Mouse (Mus musculus) stomach, postnatal 0 days (tissue): Measurements from ENCODE around the gene Camkk1.
A peak's percentile ranks its signal among the peaks of the same experiment; 100 is the strongest.

Source experiments
- CTCF ChIP-seq: IDR thresholded peaks from 2 replicates; pipeline ENCODE4 v1.5.1; 2016; ENCODE audit warnings: antibody characterized with exemption, low read depth, mild to moderate bottlenecking, moderate library complexity
- EP300 ChIP-seq: optimal IDR thresholded peaks from 2 replicates; pipeline ENCODE3; 2016; ENCODE audit warnings: antibody characterized with exemption

DNA sequence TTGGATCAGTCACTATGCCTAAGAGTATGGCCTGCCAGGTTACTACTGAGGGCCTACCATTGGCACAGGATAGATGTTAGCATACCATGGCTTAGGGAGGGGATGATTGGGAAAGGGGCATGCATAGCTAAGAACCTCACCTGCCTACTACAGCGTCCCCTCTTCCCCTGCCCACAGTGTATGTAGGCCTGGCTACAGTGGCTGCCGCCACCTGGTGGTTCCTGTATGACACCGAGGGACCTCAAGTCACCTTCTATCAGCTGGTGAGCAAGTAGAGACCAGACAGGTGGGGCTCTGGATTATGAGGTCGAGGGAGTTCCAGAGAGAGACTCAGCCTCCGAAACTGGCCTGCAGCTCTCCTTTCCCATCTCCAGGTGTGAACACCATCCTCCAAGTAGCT is 35.5 kb upstream of the Camkk1 start:
- peak; percentile 77 for TF ChIP-seq CTCF
- TF ChIP-seq EP300 = no peak
